Mouse (Mus musculus): ENCODE measurements around the gene Wdfy4. TPM values are rescaled to one million over a fixed set of nuclear protein-coding genes. Genes with fewer than 3 reads are reported as not detected.

Gene Wdfy4
- polyA plus RNA-seq, 1 experiment from 2014 or later: 0.67 TPM

DNA sequence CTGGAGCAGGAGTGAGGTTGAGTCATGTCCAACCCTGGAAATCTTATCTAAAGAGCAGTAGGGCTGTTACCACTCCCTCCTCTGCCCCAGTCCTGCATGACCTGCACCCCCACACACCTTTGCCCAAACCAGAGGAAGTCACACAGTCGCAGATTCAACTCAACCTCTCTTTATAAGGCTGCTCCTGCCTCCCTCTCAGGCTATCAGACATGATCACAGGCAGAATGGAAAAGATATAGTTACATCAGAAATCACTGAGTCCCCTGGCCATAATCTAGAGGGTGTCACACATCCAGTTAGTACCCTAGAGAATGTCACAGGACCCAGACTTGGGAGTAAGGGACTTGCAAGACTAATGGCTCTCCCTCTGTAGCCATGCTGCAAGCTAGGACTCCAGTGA, 68.7 kb downstream of the Wdfy4 start:
- Histone ChIP-seq H3K4me3 (no peak overlapping the region), H3K9ac (no peak overlapping the region), H3K9me3 (no peaks in the 10 kb centered on the region), H3K27ac (no peak overlapping the region), H3K4me1 (no peaks in the 10 kb centered on the region), H3K27me3 (no peaks in the 10 kb centered on the region), H3K36me3 (no peaks in the 10 kb centered on the region), H3K4me2 (no peak overlapping the region)
- 92% methylated on average over 1 of the region's 1 CpGs for WGBS
- no peak for ATAC-seq (ENCODE audit: insufficient number of reproducible peaks, low FRiP score, low TSS enrichment, low read depth)

- no peaks in the 10 kb centered on the region for H3K36me3 ChIP-seq
- ATAC-seq (ENCODE audit: insufficient number of reproducible peaks, low FRiP score, low TSS enrichment, low read depth): no peak; the same call in 1 of the 2 replicates
- no peaks in the 10 kb centered on the region for H3K9me3 ChIP-seq
- H3K4me2 ChIP-seq: no peak overlapping the region
- 62% methylated on average over 3 of the region's 3 CpGs for WGBS
- H3K27me3 ChIP-seq: no peaks in the 10 kb centered on the region
- no peak overlapping the region for H3K9ac ChIP-seq
- no peak overlapping the region for H3K4me3 ChIP-seq
- H3K27ac ChIP-seq: no peak overlapping the region
- no peaks in the 10 kb centered on the region for H3K4me1 ChIP-seq
Observed at GRCm38 (mm10) chr14:33104809-33105208, 80.5 kb downstream of the Wdfy4 start.

GRCm38 (mm10) chr14:33101609-33102008, 83.7 kb downstream of the Wdfy4 start:
- no peak overlapping the region for H3K27ac ChIP-seq
- no peak for ATAC-seq (ENCODE audit: insufficient number of reproducible peaks, low FRiP score, low TSS enrichment, low read depth)
- H3K9me3 ChIP-seq: no peaks in the 10 kb centered on the region
- 63% methylated on average over 2 of the region's 2 CpGs for WGBS
- H3K4me3 ChIP-seq: no peak overlapping the region
- no peaks in the 10 kb centered on the region for H3K27me3 ChIP-seq
- no peak overlapping the region for H3K4me2 ChIP-seq
- H3K4me1 ChIP-seq: no peaks in the 10 kb centered on the region
- H3K36me3 ChIP-seq: no peaks in the 10 kb centered on the region
- H3K9ac ChIP-seq: no peak overlapping the region

GRCm38 (mm10) chr14:33099926-33100325, 85.4 kb downstream of the Wdfy4 start:
- Histone ChIP-seq H3K36me3 (no peaks in the 10 kb centered on the region), H3K4me1 (no peaks in the 10 kb centered on the region), H3K9me3 (no peaks in the 10 kb centered on the region), H3K9ac (no peak overlapping the region), H3K27ac (no peak overlapping the region), H3K27me3 (no peaks in the 10 kb centered on the region), H3K4me3 (no peak overlapping the region), H3K4me2 (no peak overlapping the region)
- no peak for ATAC-seq (ENCODE audit: insufficient number of reproducible peaks, low FRiP score, low TSS enrichment, low read depth)
- WGBS: 74% methylated on average over 5 of the region's 5 CpGs

GRCm38 (mm10) chr14:33099111-33099510, 86.2 kb downstream of the Wdfy4 start:
- H3K36me3 ChIP-seq: no peaks in the 10 kb centered on the region
- WGBS: 62% methylated on average over 7 of the region's 7 CpGs
- no peak overlapping the region for H3K4me2 ChIP-seq
- no peak overlapping the region for H3K27ac ChIP-seq
- H3K9ac ChIP-seq: no peak overlapping the region
- ATAC-seq (ENCODE audit: insufficient number of reproducible peaks, low FRiP score, low TSS enrichment, low read depth): no peak
- H3K4me3 ChIP-seq: no peak overlapping the region
- no peaks in the 10 kb centered on the region for H3K9me3 ChIP-seq
- H3K27me3 ChIP-seq: 0 out of 2 replicates have a peak, but pooled peaks cover 2% of the 10 kb centered on the region
- H3K4me1 ChIP-seq: no peaks in the 10 kb centered on the region

DNA sequence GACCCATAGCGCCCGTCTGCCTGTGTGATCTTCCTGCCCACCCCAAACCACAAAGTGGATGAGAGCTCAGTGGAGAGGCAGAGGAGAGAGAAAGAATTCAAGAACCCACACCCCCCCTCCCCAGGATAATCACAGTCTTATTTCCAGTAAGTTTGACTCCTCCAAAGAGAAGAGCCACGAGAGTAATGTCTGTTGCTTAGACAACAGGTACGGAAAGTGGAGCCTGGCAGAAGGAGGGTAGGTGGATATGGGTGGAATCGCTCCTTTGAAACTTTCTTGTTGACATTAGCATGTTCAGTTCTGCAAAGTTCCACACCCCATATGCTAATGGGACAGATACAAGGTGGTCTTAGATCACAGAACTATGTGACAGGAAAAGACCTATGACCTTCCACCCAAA, 88.8 kb downstream of the Wdfy4 start:
- Histone ChIP-seq H3K27ac (no peak overlapping the region), H3K36me3 (no peaks in the 10 kb centered on the region), H3K9ac (no peak overlapping the region), H3K4me1 (no peaks in the 10 kb centered on the region), H3K4me2 (no peak overlapping the region), H3K4me3 (no peak overlapping the region), H3K27me3 (0 out of 2 replicates have a peak, but pooled peaks cover 2% of the 10 kb centered on the region), H3K9me3 (no peaks in the 10 kb centered on the region)
- ATAC-seq (ENCODE audit: insufficient number of reproducible peaks, low FRiP score, low TSS enrichment, low read depth): no peak
- 80% methylated on average over 5 of the region's 5 CpGs for WGBS

GRCm38 (mm10) chr14:33083326-33083725, 102.0 kb downstream of the Wdfy4 start:
- Histone ChIP-seq H3K4me2 (no peak overlapping the region), H3K27ac (no peak overlapping the region), H3K4me1 (no peaks in the 10 kb centered on the region), H3K9me3 (no peaks in the 10 kb centered on the region), H3K4me3 (no peak overlapping the region), H3K36me3 (no peaks in the 10 kb centered on the region), H3K27me3 (no peaks in the 10 kb centered on the region), H3K9ac (no peak overlapping the region)
- ATAC-seq (ENCODE audit: insufficient number of reproducible peaks, low FRiP score, low TSS enrichment, low read depth): no peak
- WGBS: 76% methylated on average over 8 of the region's 8 CpGs

- WGBS: 49% methylated on average over 1 of the region's 1 CpGs
- H3K4me2 ChIP-seq: no peak overlapping the region
- no peak for ATAC-seq (ENCODE audit: insufficient number of reproducible peaks, low FRiP score, low TSS enrichment, low read depth)
- no peak overlapping the region for H3K27ac ChIP-seq
- no peak overlapping the region for H3K4me3 ChIP-seq
- H3K9me3 ChIP-seq: no peaks in the 10 kb centered on the region
- no peaks in the 10 kb centered on the region for H3K27me3 ChIP-seq
- H3K9ac ChIP-seq: no peak overlapping the region
- no peaks in the 10 kb centered on the region for H3K4me1 ChIP-seq
- H3K36me3 ChIP-seq: no peaks in the 10 kb centered on the region
Observed at GRCm38 (mm10) chr14:33082301-33082700, 103.0 kb downstream of the Wdfy4 start.

- no peak overlapping the region for H3K27ac ChIP-seq
- H3K9ac ChIP-seq: no peak overlapping the region
- no peaks in the 10 kb centered on the region for H3K9me3 ChIP-seq
- no peaks in the 10 kb centered on the region for H3K27me3 ChIP-seq
- no peaks in the 10 kb centered on the region for H3K36me3 ChIP-seq
- H3K4me2 ChIP-seq: no peak overlapping the region
- no peak for ATAC-seq (ENCODE audit: insufficient number of reproducible peaks, low FRiP score, low TSS enrichment, low read depth)
- no peaks in the 10 kb centered on the region for H3K4me1 ChIP-seq
- H3K4me3 ChIP-seq: no peak overlapping the region
- 42% methylated on average over 6 of the region's 6 CpGs for WGBS
Observed at GRCm38 (mm10) chr14:33081370-33081860, 103.9 kb downstream of the Wdfy4 start.

GRCm38 (mm10) chr14:33078596-33078995, 106.7 kb downstream of the Wdfy4 start:
- Histone ChIP-seq H3K9ac (no peak overlapping the region), H3K27me3 (no peaks in the 10 kb centered on the region), H3K27ac (no peak overlapping the region), H3K4me1 (no peaks in the 10 kb centered on the region), H3K36me3 (no peaks in the 10 kb centered on the region), H3K9me3 (no peaks in the 10 kb centered on the region), H3K4me2 (no peak overlapping the region), H3K4me3 (no peak overlapping the region)
- ATAC-seq (ENCODE audit: insufficient number of reproducible peaks, low FRiP score, low TSS enrichment, low read depth): no peak
- 83% methylated on average over 6 of the region's 6 CpGs for WGBS

DNA sequence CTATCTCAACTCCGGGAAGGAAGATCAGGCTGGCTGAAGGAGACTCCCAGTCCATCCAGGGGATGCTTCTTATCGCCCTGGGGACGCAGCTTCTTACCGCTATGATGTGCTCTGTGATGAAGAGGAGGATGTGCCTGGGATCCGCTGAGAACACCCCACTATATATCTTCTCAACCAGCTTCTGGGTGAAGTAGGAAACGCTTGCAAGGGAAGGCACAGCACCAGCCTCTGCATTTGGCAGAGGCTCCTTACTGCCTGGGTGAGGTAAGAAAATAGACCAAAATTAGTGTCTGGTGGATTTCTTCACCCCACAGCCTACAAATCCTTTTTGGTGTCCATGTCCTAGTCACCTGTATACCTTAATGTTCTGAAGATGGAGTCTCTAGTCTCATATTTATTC, 107.2 kb downstream of the Wdfy4 start:
- 86% methylated on average over 6 of the region's 6 CpGs for WGBS
- H3K9me3 ChIP-seq: no peaks in the 10 kb centered on the region
- no peak overlapping the region for H3K4me3 ChIP-seq
- ATAC-seq (ENCODE audit: insufficient number of reproducible peaks, low FRiP score, low TSS enrichment, low read depth): no peak
- H3K4me2 ChIP-seq: no peak overlapping the region
- no peaks in the 10 kb centered on the region for H3K4me1 ChIP-seq
- H3K27me3 ChIP-seq: no peaks in the 10 kb centered on the region
- H3K36me3 ChIP-seq: no peaks in the 10 kb centered on the region
- no peak overlapping the region for H3K9ac ChIP-seq
- no peak overlapping the region for H3K27ac ChIP-seq

GRCm38 (mm10) chr14:33073355-33073754, 112.0 kb downstream of the Wdfy4 start:
- no peak overlapping the region for H3K9ac ChIP-seq
- H3K4me1 ChIP-seq: no peaks in the 10 kb centered on the region
- H3K36me3 ChIP-seq: no peaks in the 10 kb centered on the region
- no peaks in the 10 kb centered on the region for H3K27me3 ChIP-seq
- H3K4me3 ChIP-seq: no peak overlapping the region
- no peak overlapping the region for H3K27ac ChIP-seq
- H3K4me2 ChIP-seq: no peak overlapping the region
- no peak for ATAC-seq (ENCODE audit: insufficient number of reproducible peaks, low FRiP score, low TSS enrichment, low read depth)
- 75% methylated on average over 3 of the region's 3 CpGs for WGBS
- no peaks in the 10 kb centered on the region for H3K9me3 ChIP-seq

DNA sequence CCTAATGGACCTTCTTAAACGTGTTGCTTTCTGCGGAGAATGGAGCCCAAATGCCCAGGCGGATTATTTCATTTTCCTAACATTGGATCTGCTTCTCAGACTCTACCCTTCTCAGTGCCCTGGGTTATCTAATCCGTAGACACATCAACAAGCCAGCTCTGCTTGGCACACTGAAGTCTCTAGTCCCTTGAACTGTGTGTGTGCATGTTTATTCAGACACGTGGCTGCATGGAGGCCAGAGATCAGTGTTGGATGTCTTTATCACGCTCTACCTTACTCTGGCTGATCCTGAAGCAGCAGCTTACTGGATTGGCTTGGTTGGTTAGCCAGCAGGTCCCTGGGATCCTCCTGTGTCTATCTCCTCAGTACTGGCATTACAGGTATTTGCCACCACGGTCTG, 113.0 kb downstream of the Wdfy4 start:
- ATAC-seq (ENCODE audit: insufficient number of reproducible peaks, low FRiP score, low TSS enrichment, low read depth): no peak
- 85% methylated on average over 7 of the region's 7 CpGs for WGBS
- Histone ChIP-seq H3K4me2 (no peak overlapping the region), H3K27ac (no peak overlapping the region), H3K9ac (no peak overlapping the region), H3K9me3 (no peaks in the 10 kb centered on the region), H3K36me3 (no peaks in the 10 kb centered on the region), H3K4me3 (no peak overlapping the region), H3K4me1 (no peaks in the 10 kb centered on the region), H3K27me3 (no peaks in the 10 kb centered on the region)

Data from limb, embryonic 15.5 days (tissue).